Mouse (Mus musculus) erythroid progenitor cell, adult 5-6 weeks (primary cell): ENCODE data around the gene Heatr5a. TPM values are rescaled to one million over a fixed set of nuclear protein-coding genes. Genes with fewer than 3 reads are reported as not detected.

Source experiments
- ATAC-seq: replicated peaks from 2 replicates; pipeline ENCODE4 v1.8.0; 2016; ENCODE audit warnings: moderate number of reproducible peaks, mild to moderate bottlenecking, moderate TSS enrichment, inconsistent platforms; ENCODE audit not compliant: poor library complexity, low FRiP score, severe bottlenecking
- total RNA-seq, 2 experiments: library from RNA; stranded (forward) in 1 of 2; stranded (reverse) in 1 of 2; fragments of 150-400 nt in 1 of 2; fragments of 186-747, 209-891 nt in 1 of 2; gene quantifications; 2 replicates each; pipeline versions ENCODE4 v1.2.3 to v1.2.4; 2015 to 2017; ENCODE audit warnings: low replicate concordance in 2 of 2

The Heatr5a gene
- total RNA-seq (2015; ENCODE audit: low replicate concordance) (41.8 and 60.4 TPM in 2 replicates), total RNA-seq (2017; ENCODE audit: low replicate concordance) (48.5 and 54.7 TPM in 2 replicates)

GRCm38 (mm10) chr12:51971070-51971664, at the start of gene Heatr5a:
Gene Heatr5a, minus strand, starts transcription at chr12:51971321.
- ATAC-seq = peak; percentile 86

GRCm38 (mm10) chr12:52014494-52015029, 43.4 kb upstream of the Heatr5a start:
- no peak for ATAC-seq

- no peak for ATAC-seq
Observed at GRCm38 (mm10) chr12:52014044-52014443, 42.9 kb upstream of the Heatr5a start.

DNA sequence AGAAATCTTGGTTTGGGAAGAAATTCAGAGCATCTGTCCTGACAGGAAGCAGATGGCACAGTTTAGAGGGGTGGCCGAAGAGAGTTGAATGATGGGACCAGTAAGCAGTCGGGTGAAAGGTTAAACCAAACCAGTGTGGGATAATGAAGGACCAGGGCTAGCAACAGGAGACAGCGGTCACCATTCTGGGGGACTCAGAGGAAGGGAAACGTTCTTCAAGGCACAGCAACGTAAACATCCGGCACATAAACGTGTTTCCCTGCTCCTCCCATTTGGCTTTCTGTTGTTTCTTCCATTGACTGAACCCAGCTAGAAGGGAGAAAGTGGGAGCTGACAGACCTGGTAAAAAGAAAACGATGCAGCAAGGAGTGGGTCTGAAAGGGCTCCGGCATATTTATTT, 42.2 kb upstream of the Heatr5a start:
- no peak for ATAC-seq

- ATAC-seq = no peak
Observed at GRCm38 (mm10) chr12:52012159-52012558, 41.0 kb upstream of the Heatr5a start.

DNA sequence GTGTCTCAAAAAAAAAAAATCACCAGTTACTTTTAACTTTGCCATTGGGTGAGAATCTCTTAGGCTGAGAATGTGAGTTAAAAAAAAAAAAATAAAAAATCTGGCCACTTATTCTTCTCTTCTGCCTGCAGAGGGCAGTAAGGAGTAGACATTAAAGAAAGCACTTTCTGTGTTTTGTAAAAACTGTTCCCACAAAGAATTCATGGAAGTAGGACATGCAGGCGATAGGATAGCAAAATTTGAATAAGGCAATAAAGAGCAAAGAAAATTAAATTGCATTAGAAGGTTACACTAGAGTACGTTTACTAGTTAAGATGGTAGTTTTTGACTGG, 39.5 kb upstream of the Heatr5a start:
- no peak for ATAC-seq

GRCm38 (mm10) chr12:52009928-52010629, 39.0 kb upstream of the Heatr5a start:
- no peak for ATAC-seq

- peak; percentile 21; the same call in 1 of the 2 replicates for ATAC-seq
Observed at GRCm38 (mm10) chr12:52006633-52006994, 35.5 kb upstream of the Heatr5a start.

DNA sequence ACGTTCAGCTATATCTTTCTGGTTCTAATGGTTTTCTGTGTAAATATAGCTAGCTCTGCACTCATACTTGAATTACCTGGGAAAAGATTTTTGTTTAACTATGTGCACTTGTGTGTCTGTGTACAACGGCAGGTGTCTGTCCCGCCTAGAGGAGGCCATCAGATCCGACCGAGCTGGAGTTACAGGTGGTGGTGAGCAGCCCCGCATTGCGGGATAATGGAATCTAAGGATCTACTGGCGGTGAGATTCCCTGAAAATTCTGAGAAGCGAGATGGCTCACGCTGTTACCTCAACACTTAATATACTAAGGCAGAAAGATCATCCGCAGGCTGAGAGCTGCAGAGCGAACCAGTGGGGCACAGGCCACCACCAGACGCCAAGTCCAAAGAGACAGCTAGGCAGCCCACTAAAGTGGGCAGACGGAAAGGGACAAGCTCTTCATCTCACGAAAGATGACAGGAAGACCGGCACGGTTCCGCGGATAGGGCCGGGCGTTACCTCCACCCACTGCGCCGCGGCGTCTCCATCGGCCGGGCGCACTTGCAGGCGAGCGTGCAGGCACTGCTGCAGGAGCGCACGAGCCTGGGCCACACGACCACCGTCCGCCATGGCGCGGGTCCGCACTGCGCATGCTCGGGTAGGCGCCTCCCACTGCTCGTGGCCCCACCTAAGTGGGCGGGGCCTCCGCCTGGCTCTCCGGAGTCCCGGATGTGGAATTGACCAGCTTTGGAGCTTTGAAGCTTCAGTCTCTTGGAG, 34.9 kb upstream of the Heatr5a start, which contains the start of gene Dtd2:
Dtd2 (minus strand) TSS at position 625 of the 756 bp plus-strand sequence.
- ATAC-seq = peak; percentile 88

- ATAC-seq = no peak
Observed at GRCm38 (mm10) chr12:52002746-52003145, 31.6 kb upstream of the Heatr5a start.

GRCm38 (mm10) chr12:52001544-52001943, 30.4 kb upstream of the Heatr5a start:
- peak; percentile 52; the same call in 1 of the 2 replicates for ATAC-seq

- peak; percentile 80 for ATAC-seq
Observed at GRCm38 (mm10) chr12:51998366-51998932, 27.3 kb upstream of the Heatr5a start.

GRCm38 (mm10) chr12:51995738-51996536, 24.8 kb upstream of the Heatr5a start:
- no peak for ATAC-seq

DNA sequence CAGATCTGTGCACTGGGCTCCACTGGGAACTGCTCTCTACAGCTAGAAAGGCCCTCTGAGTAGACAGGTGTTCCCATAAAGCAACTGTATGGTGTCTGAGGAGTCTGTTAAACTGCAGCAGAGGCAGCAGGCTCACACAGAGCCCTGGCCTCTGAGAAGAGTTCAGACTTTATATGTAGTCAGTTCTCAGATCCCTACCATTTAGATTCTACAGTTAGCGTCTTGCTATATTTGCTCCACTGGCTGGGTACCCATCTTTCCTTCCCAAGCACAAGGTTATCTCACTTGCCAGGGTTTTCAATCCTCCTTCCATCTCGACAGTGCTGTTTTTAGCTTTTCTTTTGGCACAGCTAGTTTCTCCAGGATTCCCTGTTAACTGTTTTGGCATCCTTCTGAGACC, 19.5 kb upstream of the Heatr5a start:
- ATAC-seq = no peak

DNA sequence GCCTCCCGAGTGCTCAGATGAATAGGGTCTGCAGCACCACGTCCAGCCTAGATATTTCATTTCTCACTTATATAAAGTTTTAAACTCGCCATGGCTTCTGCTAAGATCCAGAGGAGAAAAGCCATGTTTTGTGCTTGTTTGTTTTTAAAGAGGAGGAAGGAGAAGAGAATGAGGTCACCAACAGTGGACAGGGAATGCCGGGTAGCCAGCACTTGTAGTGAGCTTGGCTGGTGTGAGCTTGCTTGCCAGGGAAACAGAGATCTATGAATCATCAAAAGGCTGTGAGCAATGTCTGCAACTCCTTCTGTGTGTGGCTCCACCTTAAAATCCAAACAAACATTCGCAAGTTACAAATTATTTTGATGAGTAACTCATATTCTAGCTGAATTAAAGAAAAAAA, 17.4 kb upstream of the Heatr5a start:
- no peak for ATAC-seq

DNA sequence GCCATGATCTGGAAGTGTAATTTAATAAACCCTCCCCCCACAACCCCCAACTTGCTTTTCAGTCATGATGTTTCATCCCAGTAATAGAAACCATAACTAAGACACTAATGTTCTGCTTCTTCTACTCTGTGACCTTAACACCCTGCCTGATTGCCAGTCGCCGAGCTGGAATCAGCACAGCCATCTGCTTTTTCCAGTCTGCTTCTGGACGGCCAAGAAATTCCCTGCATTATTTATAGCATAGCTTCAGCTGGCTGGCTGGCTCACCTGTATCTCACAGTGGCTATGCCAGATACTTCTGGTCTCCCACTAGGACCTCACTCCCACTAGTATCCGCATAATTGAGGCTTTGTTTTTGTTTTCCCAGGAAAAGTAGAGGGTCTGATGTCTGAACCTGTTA, 14.7 kb upstream of the Heatr5a start:
- no peak for ATAC-seq

- ATAC-seq = no peak
Observed at GRCm38 (mm10) chr12:51985163-51985748, 14.1 kb upstream of the Heatr5a start.

DNA sequence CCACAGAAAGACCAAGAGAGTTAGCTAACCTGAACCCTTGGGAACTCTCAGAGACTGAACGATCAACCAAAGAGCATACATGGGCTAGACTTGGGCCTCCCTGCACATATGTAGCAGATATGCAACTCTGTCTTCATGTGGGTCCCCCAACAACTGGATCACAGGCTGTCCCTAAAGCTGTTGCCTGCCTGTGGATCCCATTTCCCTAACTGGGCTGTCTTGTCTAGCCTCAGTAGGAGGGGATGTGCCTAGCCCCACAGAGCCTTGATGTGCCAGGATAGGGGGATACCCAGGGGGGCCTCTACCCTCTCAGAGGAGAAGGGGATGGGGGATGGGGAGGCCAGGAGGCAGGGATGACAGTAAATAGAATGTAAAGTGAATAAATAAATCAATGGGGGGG, 12.5 kb upstream of the Heatr5a start:
- ATAC-seq = no peak

DNA sequence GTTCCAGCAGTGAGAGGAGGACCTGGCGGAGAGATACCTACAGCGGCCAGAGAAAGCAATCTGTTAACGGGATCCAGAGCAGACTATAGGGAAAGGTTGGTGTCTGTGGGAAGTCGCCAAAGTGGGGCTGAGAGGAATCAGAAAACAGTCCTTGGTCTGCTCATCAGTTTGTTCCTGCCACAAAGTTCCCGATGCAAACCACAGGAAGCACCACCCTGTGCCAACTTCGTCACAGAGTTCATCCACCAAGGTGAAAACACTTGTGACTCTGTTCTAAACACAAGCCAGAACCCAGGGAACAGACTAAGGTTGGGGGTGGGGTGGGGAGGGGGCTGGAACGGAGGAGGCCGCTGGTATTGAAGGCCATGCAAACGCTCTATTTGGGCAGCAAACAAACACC, 5.4 kb upstream of the Heatr5a start:
- ATAC-seq = no peak
